Mouse (Mus musculus) WW6 (cell line): ENCODE measurements around the gene Tpm1.

Experiments
- DNase-seq: peaks from one replicate; pipeline ENCODE4 v3.0.0-alpha.2; 2013; ENCODE audit warnings: low read depth, low spot score

Gene Tpm1

DNA sequence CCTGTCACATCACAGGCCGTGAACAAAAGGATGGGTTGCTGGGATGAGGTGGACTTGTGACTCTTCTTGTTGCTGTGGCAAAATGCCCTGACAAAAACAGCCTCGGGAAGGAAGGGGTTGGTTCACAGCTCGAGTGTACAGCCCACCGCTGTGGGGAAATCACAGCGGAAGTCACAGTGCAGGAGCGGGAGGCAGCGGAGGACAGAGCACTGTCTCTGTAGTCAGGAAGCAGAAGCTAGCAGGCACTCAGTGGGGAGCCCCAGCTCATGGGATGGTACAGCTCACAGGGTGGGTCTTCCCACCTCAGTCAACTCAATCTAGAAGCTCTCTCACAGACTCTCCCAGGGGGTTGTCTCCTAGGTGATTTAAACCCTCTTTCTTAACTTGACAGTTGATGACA lies 63.8 kb downstream of the Tpm1 start:
- no peak for DNase-seq

DNA sequence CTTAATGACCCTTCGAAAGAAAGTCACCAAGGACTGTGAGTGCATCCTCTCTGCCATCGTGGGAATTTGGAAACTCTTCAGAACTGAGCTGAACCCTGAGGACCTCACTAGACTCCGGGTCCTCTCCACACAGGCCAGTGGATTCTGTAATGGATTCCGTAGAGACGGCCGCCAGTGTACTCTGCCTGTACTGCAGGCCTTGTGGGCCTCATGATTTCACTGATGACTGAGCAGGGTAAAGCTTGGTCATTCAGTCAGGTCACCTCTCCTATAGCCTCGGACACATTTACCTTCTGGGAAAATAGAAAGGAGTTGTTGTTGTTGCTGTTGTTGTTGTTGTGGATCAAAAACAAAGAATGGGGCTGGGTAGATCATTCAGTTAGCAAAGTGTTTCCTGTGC lies 67.1 kb downstream of the Tpm1 start:
- DNase-seq: no peak

DNA sequence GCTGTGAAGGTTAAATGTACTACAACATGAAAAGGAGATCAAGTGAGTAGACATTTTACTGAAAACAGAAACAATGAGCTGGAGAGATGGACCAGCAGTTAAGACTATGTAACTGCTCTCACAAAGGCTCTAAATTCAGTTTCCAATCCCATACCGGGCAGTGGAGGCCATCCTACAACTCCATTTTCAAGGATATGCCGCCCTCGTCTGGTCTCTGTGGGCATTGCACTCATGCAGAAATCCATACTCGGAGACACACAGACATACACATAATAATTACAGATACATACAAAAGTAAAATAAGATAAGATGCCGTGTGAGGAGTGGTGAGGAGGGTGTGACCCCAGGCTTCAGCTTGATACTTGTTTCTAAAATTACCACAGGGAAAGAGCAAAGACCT lies 68.7 kb downstream of the Tpm1 start:
- DNase-seq: no peak

DNA sequence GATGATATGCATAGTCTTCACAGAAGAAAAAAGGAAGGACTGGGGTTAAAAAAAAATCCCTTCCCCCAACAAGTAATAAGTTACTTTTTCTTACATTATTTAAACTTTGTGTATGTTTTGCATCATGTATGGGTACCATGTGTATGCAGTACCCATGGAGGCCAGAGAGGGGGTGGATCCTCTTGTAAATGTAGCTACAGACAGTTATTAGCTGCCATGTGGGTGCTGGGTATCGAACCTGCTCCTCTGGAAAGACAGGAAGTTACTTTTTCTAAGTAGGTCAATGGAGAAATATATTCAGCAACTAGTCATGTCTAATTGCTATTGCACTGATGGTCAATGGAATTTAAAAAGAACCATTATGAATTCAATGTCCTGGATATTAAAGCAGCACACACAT lies 70.7 kb downstream of the Tpm1 start:
- no peak for DNase-seq

DNA sequence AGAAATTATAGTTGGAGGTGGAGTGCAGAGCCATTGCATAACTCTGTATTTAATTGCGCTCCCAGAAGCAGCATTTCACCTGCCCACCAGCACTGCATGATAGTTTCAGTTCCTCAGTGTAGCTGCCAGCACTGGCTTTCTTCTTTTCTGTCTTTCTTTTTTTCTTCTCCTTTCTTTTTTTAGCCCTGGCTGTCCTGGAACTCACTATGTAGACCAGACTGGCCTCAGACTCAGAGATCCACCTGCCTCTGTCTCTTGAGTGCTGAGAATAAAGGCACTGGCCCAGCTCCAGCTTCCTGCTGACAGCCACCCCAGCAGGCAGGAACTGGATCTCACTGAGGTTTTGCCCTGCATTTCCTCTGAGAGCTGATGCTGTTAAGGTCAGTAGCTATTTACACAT lies 71.2 kb downstream of the Tpm1 start:
- no peak for DNase-seq

DNA sequence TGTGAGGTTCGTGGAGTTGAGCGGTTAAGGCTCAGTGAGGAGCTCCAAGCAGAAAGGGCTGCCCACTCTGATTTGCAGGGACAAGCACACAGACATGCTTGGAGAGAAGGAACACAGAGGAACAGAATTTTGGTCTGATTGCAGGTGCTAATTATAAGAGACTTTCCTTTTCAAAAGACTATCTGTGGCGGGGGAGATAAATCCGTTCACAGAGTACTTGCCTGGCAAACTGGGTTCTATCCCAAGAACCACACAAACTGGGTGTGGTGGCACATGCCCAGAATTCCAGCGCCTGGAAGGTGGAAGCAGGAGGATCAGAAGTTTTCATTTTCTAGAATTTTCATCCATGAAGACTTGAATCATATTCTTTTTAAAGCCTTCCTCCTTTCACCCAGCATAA lies 72.1 kb downstream of the Tpm1 start:
- no peak for DNase-seq

DNA sequence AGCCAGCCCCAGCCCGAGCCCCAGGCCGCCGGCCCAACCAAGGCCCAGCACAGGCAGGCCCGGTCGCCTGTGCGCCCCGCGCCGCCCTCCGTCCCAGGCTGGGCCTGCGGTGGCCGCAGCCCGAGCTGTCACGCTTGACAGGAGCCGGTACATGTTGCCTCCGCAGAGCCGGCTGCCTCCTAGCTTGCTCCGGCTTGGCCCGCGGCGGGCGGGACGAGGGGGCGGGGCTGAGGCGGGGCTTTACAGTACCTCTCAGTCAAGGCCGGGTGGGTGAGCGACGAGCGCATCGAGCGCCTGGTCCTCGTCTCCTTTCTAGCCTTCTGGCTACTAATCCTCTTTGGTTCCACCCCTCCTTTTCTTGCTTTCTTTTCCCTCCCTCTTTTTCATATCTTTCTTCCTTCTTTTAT lies 74.0 kb downstream of the Tpm1 start, which contains the start of gene Lactb:
TSS of gene Lactb (minus strand) at position 246 of the 407 bp plus-strand sequence.
- DNase-seq: peak; percentile 50

DNA sequence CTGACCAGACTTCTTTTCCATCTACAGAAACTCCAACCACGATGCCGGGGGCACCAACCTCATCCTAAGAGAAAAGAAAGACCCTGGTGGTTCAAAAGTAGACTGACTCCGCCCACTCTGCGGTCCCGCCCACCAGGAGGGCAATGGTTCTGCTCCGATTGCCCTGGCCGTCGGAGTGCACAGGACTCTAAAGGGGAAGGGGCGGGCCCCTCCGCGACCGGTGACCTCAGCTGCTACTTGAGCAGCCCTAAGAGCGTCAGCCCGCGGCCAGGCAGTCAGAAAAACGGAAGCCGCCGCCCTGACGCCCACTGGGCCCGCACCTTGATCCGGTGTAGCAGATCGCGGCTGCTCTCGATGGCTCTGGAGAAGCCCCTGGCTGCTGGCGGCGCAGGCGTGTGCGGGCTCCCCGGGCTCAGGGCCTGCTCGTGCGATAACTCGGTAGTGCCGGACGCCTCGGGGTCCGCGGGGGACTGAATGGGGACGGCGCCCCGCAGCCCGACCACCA lies 74.4 kb downstream of the Tpm1 start:
- DNase-seq: peak; percentile 70
